In the genomic region with DNA sequence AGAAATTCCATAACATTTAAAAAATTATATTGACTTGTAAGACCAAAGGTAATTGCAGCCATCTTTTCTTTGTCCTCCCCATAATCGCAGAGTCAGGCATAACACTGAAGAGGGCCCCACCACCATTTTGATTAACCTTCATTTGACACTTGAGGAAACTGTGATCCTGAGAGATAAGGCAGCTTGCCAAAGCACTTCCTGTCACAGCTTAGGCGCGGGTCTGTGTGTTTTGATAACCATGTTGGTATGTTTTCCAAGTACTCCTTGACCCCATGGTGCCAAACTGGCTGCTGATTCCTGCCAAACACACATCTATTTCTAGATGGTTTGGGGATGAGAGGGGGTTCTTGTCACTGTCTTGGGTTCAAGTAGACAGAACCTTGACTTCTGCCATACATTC, we compare ENCODE assay signal across 16 mouse cellular contexts. TPM values are rescaled to one million over a fixed set of nuclear protein-coding genes. Genes with fewer than 3 reads are reported as not detected.
DNase-seq lines count a peak whose midpoint lies in the region; ATAC-seq and TF ChIP-seq lines count a peak whose summit lies in the region.
"Had no signal": no experiment of that assay in that cellular context is flagged by ENCODE, and none has a peak within 500 bp of the region (broad histone marks: within the 10 kb centered on the region; RNA-seq: fewer than 3 reads in every experiment).

No protein-coding gene starts in this region.

- H3K4me1 ChIP-seq in heart, adult 2 months (ENCODE audit: control insufficient read depth, insufficient read depth, low read length) = peaks cover 5% of the 10 kb centered on the region
- H3K4me1 ChIP-seq in forebrain, postnatal 0 days (ENCODE audit: insufficient read depth) = no peaks in the 10 kb centered on the region
- H3K4me1 ChIP-seq: hindbrain, embryonic 13.5 days; limb, embryonic 13.5 days had no signal

- 15% methylated on average over 3 of the region's 3 CpGs for WGBS in heart, adult 2 months
- 84% methylated on average over 3 of the region's 3 CpGs for WGBS in forebrain, postnatal 0 days

- no peak for TF ChIP-seq CTCF in heart, adult 2 months (IDR thresholded peaks at IDR 0.05)
- no peak for TF ChIP-seq CTCF in forebrain, postnatal 0 days (IDR thresholded peaks at IDR 0.05; ENCODE audit: low read depth)

- H3K4me3 ChIP-seq in heart, adult 2 months = no peak overlapping the region
- no peak overlapping the region for H3K4me3 ChIP-seq in forebrain, postnatal 0 days (ENCODE audit: low read depth, low read length)
- H3K4me3 ChIP-seq: hindbrain, embryonic 13.5 days; left cerebral cortex, adult 2 months; limb, embryonic 13.5 days; megakaryocyte, embryonic 14.5 days had no signal

- ATAC-seq in forebrain, postnatal 0 days = no peak
- ATAC-seq: Patski had no signal

- H3K79me2 ChIP-seq in heart, adult 2 months (replicated peaks; ENCODE audit: control insufficient read depth, insufficient read depth, low read length) = no peaks in the 10 kb centered on the region

- H3K9me3 ChIP-seq in forebrain, postnatal 0 days (ENCODE audit: low read length) = no peaks in the 10 kb centered on the region
- H3K9me3 ChIP-seq: hindbrain, embryonic 13.5 days; limb, embryonic 13.5 days had no signal

- H3K9ac ChIP-seq in heart, adult 2 months (ENCODE audit: low read depth, low read length) = no peak overlapping the region
- H3K9ac ChIP-seq in forebrain, postnatal 0 days = no peak overlapping the region
- H3K9ac ChIP-seq: hindbrain, embryonic 13.5 days; limb, embryonic 13.5 days had no signal

- peak; percentile 59; the same call in 1 of the 2 replicates for TF ChIP-seq EP300 in heart, adult 2 months (IDR thresholded peaks at IDR 0.05; ENCODE audit: insufficient read depth, low read depth, low read length)

- H3K4me2 ChIP-seq in forebrain, postnatal 0 days (ENCODE audit: low read depth) = no peak overlapping the region
- H3K4me2 ChIP-seq: hindbrain, embryonic 13.5 days; limb, embryonic 13.5 days had no signal

- no peak for TF ChIP-seq POLR2A in heart, adult 2 months (IDR thresholded peaks at IDR 0.05; ENCODE audit: insufficient read depth, low read depth, low read length)

- peak overlapping the region; percentile 4 for H3K27ac ChIP-seq in heart, adult 2 months
- H3K27ac ChIP-seq in forebrain, postnatal 0 days (ENCODE audit: low read depth, low read length) = no peak overlapping the region
- H3K27ac ChIP-seq: hindbrain, embryonic 13.5 days; left cerebral cortex, adult 2 months; limb, embryonic 13.5 days had no signal

- H3K27me3 ChIP-seq in heart, adult 2 months (ENCODE audit: control insufficient read depth, insufficient read depth, low read length) = no peaks in the 10 kb centered on the region
- no peaks in the 10 kb centered on the region for H3K27me3 ChIP-seq in forebrain, postnatal 0 days (ENCODE audit: insufficient read depth, low read length)
- H3K27me3 ChIP-seq: hindbrain, embryonic 13.5 days; limb, embryonic 13.5 days; megakaryocyte, embryonic 14.5 days had no signal

- H3K36me3 ChIP-seq in heart, adult 2 months (ENCODE audit: control insufficient read depth, insufficient read depth, low read length) = peaks cover 5% of the 10 kb centered on the region; the same call in 1 of the 2 replicates
- no peaks in the 10 kb centered on the region for H3K36me3 ChIP-seq in forebrain, postnatal 0 days (ENCODE audit: insufficient read depth)
- H3K36me3 ChIP-seq: hindbrain, embryonic 13.5 days; limb, embryonic 13.5 days had no signal

- intact Hi-C loops in heart, adult 2 months (cut with DNase I) = no loop called here
- intact Hi-C loops in heart, postnatal 25 days (cut with DNase I) = no loop called here

- peak in 1 of 2 experiments; percentile 44 for DNase-seq in heart, adult 2 months
- DNase-seq in heart, postnatal 25 days (ENCODE audit: low spot score) = no peak
- DNase-seq in lung, adult 18-20 months = peak; percentile 50 to 63
- DNase-seq in lung, postnatal 4 days = no peak
- DNase-seq in kidney, postnatal 25 days = peak; percentile 64 to 65
- no peak for DNase-seq in forebrain, postnatal 0 days
- no peak for DNase-seq in ovary, adult 18-20 months (ENCODE audit: low spot score)
- DNase-seq: cerebellum, adult 11-12 months; embryo, embryonic 11 days; gastrocnemius, postnatal 36 days; thymus, postnatal 14 days had no signal

RNA-seq across cellular contexts. Expression of gene Fam171a1, which starts 11.7 kb away (rescaled TPM):
- 10 to 100 TPM; 14.1 to 14.3 TPM for total RNA-seq in heart, adult 2 months (2021)
- polyA plus RNA-seq in heart, adult 2 months (2012; rRNA removed) = 10.8 and 19.2 TPM in 2 replicates
- total RNA-seq in heart, postnatal 25 days (2021) = 10 to 100 TPM; 15.1 to 17.3 TPM
- 43.7 and 53.5 TPM in 2 replicates for total RNA-seq in forebrain, postnatal 0 days (2014; rRNA removed)
- 21.7 and 32.1 TPM in 2 replicates for polyA plus RNA-seq in forebrain, postnatal 0 days (2015; fragmentation: Nextera tagmentation; extraction: Ambion mirVana)

Comparison
In these comparisons a context has a peak if more than half of its experiments do, and no peak if none do; other contexts are left out.
1. DNase-seq: peak in lung, adult 18-20 months (2 of 2) and kidney, postnatal 25 days (2 of 2); none in heart, postnatal 25 days (single experiment), lung, postnatal 4 days (0 of 2), forebrain, postnatal 0 days (single experiment) and ovary, adult 18-20 months (single experiment).